Mouse (Mus musculus) MN1 (cell line): Measurements from ENCODE around the gene Fbxw10.

Source experiments
- DNase-seq: peaks from one replicate; pipeline ENCODE4 v3.0.0-alpha.2; 2016; ENCODE audit warnings: low spot score

The Fbxw10 gene

DNA sequence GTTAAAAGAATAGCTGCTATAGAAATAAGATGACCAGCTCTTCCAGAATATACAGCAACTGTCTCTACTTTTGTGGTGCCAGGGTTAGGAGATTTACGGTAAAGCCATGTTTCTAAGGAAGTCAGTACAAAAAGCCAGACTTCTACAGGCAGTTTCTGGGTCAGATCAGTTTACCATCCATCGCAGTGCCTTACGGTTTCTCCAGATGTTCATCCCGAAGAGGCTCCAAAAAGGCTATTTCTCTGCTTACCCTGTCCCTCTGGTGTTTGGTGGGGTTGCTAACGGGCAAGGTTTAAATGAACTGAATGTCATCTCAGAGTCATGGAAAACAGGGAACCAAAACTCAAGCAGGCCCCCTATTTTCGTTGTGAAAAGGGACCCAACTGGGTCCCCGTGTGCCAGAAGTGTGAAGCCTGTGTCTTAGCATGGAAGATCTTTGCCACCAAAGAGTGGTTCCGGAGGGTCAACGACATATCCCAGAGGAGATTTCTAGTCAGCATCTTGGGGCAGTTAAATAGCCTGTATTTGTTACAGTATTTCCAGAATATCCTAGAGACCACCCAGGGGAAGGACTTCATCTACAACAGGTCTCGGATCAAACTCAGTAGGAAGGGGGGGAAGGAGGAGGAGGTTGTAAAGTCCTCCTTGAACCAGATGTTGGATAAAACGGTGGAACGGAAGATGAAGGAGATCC is at the start of gene Fbxw10:
Gene Fbxw10, plus strand, starts transcription at position 109 of the 694 bp plus-strand sequence.
- DNase-seq: peak; percentile 48

DNA sequence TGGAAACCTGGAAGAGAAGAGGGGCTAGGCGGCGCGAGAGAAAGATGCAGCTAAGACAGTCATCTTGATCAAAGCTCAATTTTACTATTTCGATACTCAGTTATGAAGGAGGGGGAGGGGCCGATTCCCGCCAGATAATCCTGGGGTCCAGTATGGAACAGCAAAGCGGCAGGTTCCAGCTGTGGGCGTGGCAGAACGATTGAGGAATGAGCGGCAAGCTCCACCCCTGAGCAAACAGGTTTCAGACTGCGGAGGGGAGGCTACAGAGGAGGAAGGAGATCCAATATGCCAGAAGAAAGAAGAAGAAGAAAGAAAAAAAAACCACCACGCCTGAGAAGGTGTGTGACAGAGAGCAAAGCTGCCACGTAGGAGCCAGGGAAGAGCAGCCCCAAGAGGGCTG is 42.8 kb upstream of the Fbxw10 start:
- no peak for DNase-seq

DNA sequence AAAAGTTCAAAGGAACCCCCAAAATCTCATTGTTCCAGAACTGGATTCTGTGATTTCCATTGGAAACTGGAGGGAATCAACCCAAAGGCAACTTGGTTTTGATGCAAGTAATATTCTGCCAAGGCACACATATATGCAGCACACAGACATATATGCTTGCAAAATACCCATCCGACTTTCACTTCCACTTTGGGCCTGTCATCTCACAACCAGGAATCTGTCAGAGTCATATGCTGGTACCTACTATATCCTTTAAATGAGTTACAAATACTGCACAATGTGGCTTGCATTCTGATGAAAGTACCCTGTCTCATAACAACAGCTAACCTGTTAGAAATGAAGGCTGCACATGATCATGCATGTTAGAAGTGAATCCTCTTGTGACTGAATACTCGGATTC is 38.9 kb upstream of the Fbxw10 start:
- DNase-seq: no peak

DNA sequence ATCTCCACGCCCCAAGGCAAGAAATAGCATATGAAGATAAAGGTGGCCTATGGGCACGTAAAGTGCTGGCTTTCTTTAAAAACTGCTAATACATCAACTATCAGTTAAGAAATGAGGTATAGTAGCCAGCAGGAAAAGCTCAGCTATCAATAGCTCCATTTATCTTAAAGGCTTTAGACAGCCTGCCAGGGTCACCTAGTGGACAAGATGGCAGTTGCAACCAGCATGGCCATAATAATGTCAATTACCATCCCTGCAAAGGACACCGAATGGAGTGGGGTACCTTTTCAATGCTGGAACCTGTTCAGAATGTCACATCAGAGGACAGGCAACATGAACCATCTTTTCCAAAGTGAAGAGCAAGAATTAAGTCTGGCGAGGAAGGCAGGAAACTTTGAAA is 37.7 kb upstream of the Fbxw10 start:
- DNase-seq: no peak

DNA sequence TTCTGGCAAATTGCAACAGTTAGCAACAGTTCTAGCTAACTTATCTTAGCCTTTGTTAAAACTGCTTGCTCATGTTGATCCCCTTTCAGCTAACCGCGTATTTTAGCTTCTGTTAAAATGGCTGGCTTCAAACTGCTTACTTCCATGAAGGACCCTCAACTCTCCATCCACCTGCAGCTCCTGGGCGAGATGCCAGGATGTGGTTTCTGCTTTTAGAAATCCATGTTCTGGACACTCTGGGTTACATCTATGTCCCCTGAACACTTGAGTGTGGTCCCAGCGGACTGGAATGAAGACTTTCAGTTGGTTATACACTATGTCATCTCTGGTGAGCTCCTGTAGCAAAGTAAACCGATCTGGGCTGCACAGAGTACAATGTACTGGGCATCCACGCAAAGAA is 34.6 kb upstream of the Fbxw10 start:
- DNase-seq: no peak

DNA sequence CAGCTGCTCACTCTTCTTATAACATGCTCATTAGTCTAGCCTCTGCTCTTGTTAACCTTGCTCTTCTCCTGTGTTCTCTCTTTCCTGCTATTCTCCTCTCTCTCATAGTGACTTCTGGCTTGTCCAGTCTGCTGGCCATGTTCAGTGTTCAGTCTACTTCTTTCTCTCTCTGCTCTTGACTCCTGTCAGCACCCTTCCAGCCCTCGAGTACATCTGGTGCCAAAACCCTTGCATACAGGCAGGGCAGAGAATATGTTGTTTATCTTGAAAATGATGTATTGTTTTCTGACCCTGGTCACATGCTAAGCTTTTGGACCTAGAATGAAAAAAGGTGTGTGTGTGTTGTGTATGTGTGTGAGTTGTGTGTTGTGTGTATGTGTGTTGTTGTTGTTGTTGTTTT is 33.4 kb upstream of the Fbxw10 start:
- no peak for DNase-seq

DNA sequence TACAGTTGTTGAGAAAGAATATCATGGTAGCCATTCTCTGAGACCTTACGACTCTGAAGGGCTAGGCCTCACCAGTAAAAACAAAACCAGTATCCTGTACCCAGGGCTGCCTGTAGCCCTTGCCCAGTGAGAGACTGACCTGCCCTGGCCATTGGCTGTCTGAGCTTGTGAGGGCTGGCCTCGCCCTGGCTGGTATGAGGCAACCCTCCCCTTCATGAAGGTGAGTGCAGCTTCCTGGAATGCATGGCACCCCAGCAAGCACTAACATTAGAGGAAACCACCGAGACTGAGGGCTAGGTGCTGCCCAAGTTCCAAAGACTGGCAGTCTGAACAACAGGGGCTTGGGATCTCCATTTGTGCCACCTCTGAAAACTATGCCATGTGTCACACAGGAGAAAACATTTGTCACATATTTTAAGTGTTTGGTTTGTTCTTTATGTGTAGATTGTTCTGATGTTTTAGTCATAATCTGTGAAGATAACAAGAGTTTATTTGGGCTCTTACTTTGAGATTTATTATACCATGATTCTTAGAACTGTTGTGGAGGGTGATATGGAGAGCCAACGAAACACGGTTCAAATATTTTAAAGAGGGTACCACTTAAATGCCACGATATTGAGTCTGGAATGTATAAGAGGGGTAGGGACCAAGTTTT is 32.8 kb upstream of the Fbxw10 start:
- no peak for DNase-seq

DNA sequence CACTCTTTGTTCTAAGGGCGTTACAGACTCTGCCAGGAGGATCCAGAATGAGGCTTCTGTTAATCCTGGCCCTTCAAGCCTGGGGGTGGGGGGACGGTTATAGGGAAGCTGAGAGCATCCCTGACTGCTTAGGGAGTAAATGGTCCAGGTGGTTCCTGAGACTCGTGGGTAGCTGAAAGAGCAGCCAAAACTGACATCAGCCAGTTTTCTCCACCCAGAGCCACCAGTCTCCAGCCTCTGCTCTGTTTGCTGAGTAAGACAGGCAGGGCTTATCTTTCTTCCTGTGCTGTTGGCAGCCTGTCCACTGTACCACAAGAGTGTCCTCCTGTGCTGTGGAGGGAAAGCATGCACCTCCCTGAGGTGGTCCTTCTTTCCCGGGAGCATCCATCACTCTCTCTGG is 32.2 kb upstream of the Fbxw10 start:
- DNase-seq: peak; percentile 73

DNA sequence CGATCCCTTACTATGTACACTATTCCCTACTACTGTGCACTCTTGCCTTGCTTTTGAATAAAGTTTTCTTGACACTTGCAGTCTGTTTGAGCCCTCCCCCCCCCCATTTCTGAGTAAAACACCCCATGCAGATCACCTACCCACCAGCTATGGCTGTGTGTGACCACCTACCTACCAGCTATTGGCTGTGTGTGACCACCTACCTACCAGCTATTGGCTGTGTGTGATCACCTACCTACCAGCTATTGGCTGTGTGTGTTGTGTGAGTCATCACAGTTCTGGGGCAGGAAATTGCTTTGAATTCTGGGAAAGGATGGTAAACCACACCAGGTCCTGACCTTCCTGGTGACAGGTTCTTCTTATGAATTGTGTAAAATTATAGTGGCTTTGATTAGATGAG is 31.4 kb upstream of the Fbxw10 start:
- DNase-seq: no peak

DNA sequence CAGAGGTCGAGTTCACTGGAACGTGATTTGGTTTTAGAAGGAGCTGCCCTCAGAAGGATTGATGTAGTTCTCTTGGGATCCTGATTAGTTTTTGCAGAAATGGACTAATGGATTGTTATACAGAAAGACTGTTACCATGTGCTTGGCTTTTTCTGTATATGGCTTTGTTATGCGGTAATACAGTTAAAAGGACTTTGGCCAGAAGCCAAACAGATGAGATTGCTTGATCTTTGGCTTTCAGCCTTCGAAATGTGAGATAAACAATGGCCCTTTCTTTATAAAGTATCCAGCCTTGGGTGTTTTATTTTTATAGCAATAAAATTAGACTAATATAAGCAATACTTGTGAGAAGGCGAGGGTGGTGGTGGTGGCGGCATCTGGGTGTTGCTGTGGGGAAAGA is 30.3 kb upstream of the Fbxw10 start:
- DNase-seq: peak; percentile 73

DNA sequence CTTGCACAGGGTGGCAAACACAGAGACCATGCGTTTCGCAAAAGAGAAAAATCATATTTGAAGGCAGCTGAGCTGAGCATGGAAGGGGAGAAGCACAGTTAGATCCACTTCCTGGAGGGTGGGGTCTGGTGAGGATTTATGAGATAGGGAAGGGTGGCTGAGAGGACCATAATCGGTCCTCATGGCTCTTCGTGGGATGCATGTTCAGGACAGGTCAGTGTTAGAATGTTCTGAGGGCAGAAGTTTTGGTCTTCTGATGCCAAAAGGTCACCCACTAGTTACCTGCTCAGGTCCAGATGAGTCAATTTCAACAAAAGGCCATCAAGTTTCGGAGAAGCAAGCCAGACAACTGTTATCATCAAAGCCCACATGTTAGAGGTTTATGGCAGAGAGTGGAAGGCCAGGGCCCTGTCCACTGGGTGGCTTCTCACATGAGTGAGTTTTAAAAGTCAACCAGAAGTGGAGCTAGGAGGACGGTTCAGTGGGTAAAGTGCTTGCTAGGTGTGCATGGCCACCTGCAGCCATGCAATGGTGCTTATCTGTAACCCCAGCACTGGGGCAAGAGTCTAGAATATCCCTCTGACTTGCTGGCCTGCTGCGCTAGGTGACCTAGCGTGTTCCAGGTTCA is 27.7 kb upstream of the Fbxw10 start:
- DNase-seq: no peak

DNA sequence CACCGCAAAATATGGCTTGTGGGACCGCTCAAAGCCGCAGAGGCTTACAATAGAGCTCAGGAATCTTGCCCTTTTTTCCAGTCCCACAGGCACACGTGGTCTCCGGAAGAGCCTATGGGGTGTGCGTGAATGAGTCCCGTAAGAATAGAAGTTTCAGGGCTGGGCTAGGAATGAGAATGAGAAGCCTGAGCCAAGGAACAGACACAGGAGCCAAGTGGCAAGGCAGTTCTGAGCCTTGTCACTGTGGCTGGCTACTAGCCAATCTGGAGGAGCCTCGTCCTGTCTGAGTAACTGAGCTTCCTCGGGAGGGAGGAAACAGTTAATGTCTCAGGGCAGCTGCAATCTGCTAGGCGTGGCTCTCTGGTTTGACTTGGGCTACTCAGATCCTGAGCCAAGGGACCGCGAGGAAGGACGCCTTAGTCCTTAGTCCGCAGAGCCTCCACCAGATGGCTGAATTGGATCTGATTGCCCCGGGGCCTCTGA is 26.8 kb upstream of the Fbxw10 start, which contains the start of gene Trim16:
Gene Trim16, plus strand, starts transcription at position 173 of the 483 bp plus-strand sequence.
- DNase-seq: peak; percentile 89

DNA sequence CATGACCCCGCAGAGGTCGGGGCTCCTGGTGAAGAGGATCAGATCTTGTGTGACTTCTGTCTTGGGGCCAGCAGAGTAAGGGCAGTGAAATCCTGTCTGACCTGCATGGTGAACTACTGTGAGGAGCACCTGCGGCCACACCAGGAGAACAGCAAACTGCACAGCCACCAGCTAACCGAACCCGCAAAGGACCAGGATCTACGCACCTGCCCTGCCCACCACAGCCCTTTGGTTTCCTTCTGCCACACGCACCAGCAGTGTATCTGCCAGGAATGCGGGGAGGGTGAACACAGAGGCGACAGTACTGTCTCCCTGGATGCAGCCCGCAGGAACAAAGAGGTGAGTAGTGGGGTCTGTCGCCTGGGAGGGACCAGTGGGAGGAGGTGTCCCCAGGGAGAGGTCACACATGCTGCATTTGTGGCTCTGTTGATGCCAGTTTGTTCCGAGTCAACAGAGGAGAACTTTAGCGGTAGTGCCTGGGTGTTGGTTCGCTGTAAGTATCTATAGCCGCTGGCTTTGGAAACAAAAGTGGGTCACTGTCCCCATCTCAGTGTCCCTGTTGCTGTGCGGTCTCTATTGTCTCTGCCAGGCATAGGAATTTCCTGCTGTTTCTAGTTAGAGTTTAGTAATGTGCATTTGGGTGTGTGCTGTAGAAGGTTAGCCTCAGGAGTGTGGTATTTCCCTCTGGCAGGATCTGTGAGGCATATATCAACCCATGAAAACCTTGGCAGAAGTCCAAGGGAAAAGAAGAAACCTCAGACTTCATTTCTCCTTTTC is 26.0 kb upstream of the Fbxw10 start:
- peak; percentile 35 for DNase-seq

DNA sequence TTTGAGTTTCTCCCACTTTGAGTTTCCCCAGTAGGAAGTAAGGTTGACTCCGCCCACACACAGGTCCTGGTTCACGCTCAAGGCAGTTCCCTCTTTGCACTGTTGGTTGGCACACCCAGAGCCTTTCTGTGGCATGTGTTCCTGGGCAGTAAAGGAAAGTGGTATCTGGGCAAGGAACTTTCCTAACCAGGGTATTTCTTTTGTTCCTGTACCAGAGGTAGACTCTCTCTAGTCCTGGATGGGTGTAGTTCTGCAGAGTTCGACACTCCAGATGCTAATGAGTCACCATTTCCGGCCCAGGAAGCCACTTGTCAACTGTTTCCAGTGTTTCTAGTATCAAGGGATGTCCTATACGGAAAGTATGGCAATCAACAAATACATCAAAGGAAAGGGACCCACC is 25.0 kb upstream of the Fbxw10 start:
- DNase-seq: no peak

DNA sequence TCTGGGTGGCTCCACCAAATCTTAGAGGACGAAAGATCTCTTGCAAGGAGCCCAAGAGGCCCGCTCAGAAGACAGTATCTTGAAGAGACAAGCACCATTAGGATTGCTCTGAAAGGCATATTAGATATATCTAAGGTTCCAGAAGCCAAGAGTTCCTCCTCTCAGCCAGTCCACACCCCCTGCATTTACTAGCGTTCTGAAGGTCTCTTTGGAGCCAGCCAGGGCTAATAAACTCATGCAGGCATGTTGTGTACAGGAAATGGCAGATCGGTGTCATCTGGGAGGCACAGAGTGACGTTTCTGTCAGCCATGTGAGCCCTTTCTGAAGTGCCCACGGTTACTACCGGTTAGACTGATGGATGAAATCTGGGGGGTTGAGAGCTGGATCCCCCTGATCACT is 22.7 kb upstream of the Fbxw10 start:
- DNase-seq: no peak

DNA sequence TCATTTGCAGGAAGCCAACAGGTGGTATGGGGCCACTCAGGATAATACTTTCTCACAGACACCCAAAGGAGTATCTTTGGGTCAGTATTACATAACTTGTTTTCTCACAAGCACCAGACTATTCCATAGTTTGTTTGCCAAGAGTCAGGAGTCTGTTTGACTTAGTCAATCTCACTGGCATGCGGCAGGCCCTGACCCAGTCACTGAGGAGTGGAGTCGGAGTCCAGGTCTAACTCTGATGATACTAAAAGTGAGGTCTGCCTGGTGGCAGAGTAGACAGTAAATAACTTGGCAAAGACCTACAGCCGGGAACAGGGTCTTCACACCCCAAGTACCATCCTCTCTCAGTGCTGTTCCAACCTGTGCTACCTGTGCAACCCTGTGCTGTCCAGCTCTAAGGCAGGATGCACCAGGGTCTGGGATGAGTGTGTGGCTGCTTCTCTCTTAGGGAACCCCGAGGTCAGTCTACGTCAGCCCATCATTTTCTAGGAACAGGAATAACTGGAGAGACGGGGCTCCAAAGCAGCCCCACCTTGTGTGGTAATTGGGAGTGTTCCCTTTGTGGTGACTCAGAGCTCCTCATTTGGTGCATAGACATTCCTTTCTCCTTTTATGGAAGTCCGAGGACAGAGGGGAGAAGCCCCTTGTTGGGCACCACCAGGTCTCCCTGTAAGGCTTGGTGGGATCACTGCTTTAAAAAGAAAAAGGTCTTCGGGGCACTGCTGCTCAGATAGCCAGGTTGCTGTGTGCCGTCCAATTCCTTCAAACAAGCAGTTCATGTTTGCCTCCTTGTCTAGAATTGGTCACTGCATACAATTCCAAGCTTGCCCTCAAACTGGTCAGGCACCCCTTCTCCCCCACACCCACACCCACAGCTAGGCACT is 21.4 kb upstream of the Fbxw10 start:
- no peak for DNase-seq

DNA sequence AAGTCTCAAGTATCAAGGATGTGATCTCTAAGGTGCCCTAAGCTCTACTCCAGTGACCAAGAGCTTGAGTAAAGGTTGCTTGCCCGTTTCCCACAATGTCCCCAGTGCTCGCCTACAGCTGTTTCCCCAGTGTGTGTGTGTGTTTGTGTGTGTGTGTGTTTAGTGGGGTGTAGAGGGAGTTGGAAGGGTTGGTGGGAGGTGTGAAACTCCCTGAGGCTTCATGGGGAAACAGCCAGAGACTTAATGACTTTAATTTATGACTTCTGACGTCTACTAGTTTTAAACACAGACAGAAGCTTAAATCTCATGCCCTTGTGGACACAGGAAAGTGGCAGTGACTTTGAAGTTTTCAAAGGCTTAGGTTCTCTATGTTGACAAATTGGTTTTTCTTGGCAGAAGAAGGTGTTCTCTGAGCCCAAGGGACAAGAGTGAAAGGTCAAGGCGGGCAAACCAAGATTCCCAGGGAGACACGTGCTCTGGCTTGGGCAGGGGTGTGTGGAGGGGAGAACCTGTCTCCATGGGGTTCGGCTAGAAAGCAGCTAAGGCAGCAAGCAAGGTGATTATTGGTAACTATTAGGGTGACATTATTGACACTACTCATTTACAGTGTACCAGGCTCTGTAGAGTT is 20.6 kb upstream of the Fbxw10 start:
- DNase-seq: no peak

DNA sequence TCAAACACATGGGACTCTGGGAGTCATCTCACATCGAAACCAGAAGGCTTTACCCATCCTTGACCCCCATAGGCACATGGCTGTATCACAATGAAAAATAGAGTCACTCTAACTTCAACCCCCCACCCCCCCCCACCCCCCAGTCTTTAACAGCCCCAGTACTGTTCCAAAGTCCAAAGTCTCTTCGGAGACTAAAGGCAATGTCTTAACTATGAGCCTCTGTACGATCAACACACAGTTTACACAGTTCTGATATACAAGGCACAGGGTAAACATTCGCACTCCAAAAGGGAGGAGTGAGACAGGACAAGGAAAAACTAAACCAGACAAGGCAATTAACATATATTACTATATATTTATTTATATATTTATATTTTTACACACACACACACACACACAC is 19.7 kb upstream of the Fbxw10 start:
- DNase-seq: no peak

DNA sequence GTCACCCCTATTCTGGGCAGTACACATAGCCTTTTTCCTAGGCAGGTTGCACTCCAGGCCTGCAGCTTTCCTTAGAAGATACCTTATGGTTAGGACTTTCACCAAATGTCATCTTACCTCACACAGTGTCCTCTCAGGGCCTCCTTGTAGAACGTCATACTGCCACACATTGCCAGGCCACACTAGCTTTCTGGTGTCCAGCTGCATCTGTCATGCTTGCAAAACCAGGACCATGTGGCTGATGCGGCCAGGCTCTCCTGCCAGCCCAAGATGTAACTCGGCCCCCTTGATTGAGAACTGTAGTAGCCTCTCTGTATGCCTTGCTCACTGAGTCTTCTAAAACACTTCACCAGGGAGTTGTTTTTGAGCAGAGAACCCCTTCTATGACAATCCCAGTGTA is 19.0 kb upstream of the Fbxw10 start:
- no peak for DNase-seq

DNA sequence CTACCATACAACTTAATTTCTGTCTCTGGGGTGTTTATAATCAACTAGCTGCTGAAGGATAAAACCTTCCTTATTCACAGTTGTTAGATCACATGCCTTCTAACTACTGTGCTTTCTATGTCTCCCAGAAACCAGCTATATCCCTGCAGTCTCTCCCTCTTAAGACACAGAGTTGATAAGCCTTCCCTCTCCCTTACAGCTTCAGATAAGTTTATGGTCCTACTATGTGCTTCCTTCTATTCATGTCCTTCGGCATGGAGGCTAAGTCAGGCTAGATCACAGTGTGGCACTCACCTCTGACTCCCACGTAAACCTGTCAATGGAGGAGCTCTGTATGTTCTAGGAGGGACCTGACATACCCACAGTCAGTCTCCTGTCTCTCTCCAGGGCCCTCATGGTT is 16.5 kb upstream of the Fbxw10 start:
- no peak for DNase-seq

DNA sequence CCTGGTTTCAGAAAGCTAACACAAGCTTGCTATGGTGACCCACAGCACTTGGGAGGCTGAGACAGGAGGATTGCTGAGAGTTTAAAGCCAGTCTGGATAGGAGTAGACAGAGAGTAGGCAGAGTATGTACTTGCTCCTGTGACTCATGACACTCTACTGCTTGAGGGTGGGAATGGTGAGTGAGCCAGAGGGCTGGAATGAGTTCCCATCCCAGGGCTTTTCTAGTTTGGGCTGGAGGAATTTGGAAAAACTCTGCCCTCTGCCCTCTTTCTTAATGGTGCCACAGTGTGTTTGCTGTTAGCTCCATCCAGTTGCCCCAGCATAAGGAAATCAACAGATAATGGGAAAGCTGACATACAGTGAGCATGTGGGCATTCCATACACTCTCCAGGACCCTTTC is 15.0 kb upstream of the Fbxw10 start:
- no peak for DNase-seq
